Mouse (Mus musculus) bone marrow, adult 2 months (tissue): ENCODE measurements at regions not wholly inside any gene's neighbourhood (a gene's known extent, or its start where the extent isn't known, plus 50 kb on each side); places are given as distances from the start of the nearest gene placed in this dataset.

Experiments used
- H3K27ac ChIP-seq: fragments of 200-500 bp; 2 replicates; pipeline ENCODE4 v1.5.1; 2012; ENCODE audit warnings: low read depth, mild to moderate bottlenecking, control low read depth, inconsistent platforms, low read length; ENCODE audit not compliant: control insufficient read depth, poor library complexity, insufficient read depth
- H3K4me1 ChIP-seq: fragments of 200-500 bp; 2 replicates; pipeline ENCODE4 v1.6.1; 2011; ENCODE audit warnings: low read length; ENCODE audit not compliant: control insufficient read depth, insufficient read depth
- H3K4me3 ChIP-seq: fragments of 200-500 bp; replicated peaks from 2 replicates; pipeline ENCODE3; 2011; ENCODE audit warnings: mild to moderate bottlenecking, low read depth, low read length, control low read depth; ENCODE audit not compliant: control insufficient read depth
- CTCF ChIP-seq: fragments of 200-500 bp; IDR thresholded peaks from 2 replicates; pipeline ENCODE4 v1.5.1; 2011; ENCODE audit warnings: low read length, control low read depth; ENCODE audit not compliant: control insufficient read depth, insufficient read depth
- POLR2A ChIP-seq: fragments of 200-500 bp; IDR thresholded peaks from 2 replicates; pipeline ENCODE4 v1.6.1; 2011; ENCODE audit warnings: low read depth, mild to moderate bottlenecking, control low read depth, low read length, borderline replicate concordance; ENCODE audit not compliant: control insufficient read depth
- WGBS: fragments of 180-500 bp; shearing (Covaris S2); methylation state at CpG from one replicate; pipeline ENCODE4 v1.1.7; 2018; 5-methylcytosine and 5-hydroxymethylcytosine counted together

GRCm38 (mm10) chr1:88916531-88917050 lies 153.6 kb upstream of the Sh3bp4 start:
- H3K4me3 ChIP-seq, result no peak overlapping the region
- 80% methylated on average over 4 of the region's 4 CpGs for WGBS
- no peaks in the 10 kb centered on the region for H3K4me1 ChIP-seq
- H3K27ac ChIP-seq, result no peak overlapping the region
- TF ChIP-seq POLR2A (no peak), CTCF (no peak)

GRCm38 (mm10) chr1:88921401-88921800 lies 148.8 kb upstream of the Sh3bp4 start:
- no peak for TF ChIP-seq CTCF
- TF ChIP-seq POLR2A, result no peak
- Histone ChIP-seq H3K4me1 (no peaks in the 10 kb centered on the region), H3K27ac (no peak overlapping the region), H3K4me3 (no peak overlapping the region)
- WGBS, result 64% methylated on average over 2 of the region's 2 CpGs

GRCm38 (mm10) chr1:88923791-88924581 lies 146.2 kb upstream of the Sh3bp4 start:
- WGBS, result 69% methylated on average over 7 of the region's 7 CpGs
- Histone ChIP-seq H3K4me1 (no peaks in the 10 kb centered on the region), H3K4me3 (no peak overlapping the region), H3K27ac (no peak overlapping the region)
- no peak for TF ChIP-seq CTCF
- no peak for TF ChIP-seq POLR2A

- H3K4me1 ChIP-seq, result no peaks in the 10 kb centered on the region
- 100% methylated on average over 1 of the region's 1 CpGs for WGBS
- H3K27ac ChIP-seq, result no peak overlapping the region
- no peak overlapping the region for H3K4me3 ChIP-seq
- TF ChIP-seq POLR2A (no peak), CTCF (no peak)
Measured at GRCm38 (mm10) chr1:88935191-88935590, 135.0 kb upstream of the Sh3bp4 start.

GRCm38 (mm10) chr1:88935779-88936178 lies 134.4 kb upstream of the Sh3bp4 start:
- H3K4me1 ChIP-seq, result no peaks in the 10 kb centered on the region
- H3K4me3 ChIP-seq, result no peak overlapping the region
- no peak overlapping the region for H3K27ac ChIP-seq
- WGBS, result 67% methylated on average over 3 of the region's 3 CpGs
- TF ChIP-seq POLR2A (no peak), CTCF (no peak)

GRCm38 (mm10) chr1:88937327-88937726 lies 132.9 kb upstream of the Sh3bp4 start:
- TF ChIP-seq POLR2A (no peak), CTCF (no peak)
- Histone ChIP-seq H3K4me1 (no peaks in the 10 kb centered on the region), H3K4me3 (no peak overlapping the region), H3K27ac (no peak overlapping the region)
- WGBS, result 86% methylated on average over 1 of the region's 1 CpGs

GRCm38 (mm10) chr1:88938458-88938857 lies 131.8 kb upstream of the Sh3bp4 start:
- no peak overlapping the region for H3K4me3 ChIP-seq
- WGBS, result 75% methylated on average over 7 of the region's 7 CpGs
- TF ChIP-seq POLR2A, result no peak
- TF ChIP-seq CTCF, result no peak
- no peak overlapping the region for H3K27ac ChIP-seq
- H3K4me1 ChIP-seq, result no peaks in the 10 kb centered on the region

GRCm38 (mm10) chr1:88943039-88943438 lies 127.2 kb upstream of the Sh3bp4 start:
- no peak for TF ChIP-seq CTCF
- TF ChIP-seq POLR2A, result no peak
- H3K27ac ChIP-seq, result no peak overlapping the region
- no peak overlapping the region for H3K4me3 ChIP-seq
- no peaks in the 10 kb centered on the region for H3K4me1 ChIP-seq
- WGBS, result 12% methylated on average over 8 of the region's 8 CpGs
